Mouse (Mus musculus) heart, embryonic 11.5 days (tissue): ENCODE results near the gene Hmga1. TPM values are rescaled to one million over a fixed set of nuclear protein-coding genes. Genes with fewer than 3 reads are reported as not detected.

ENCODE experiments used
- ATAC-seq: fragments of 200-750 bp; cut with Nextera tagmentation; replicated peaks from 2 replicates; pipeline ENCODE4 v1.8.0; 2017; ENCODE audit warnings: moderate library complexity; ENCODE audit not compliant: insufficient number of reproducible peaks, low FRiP score, low TSS enrichment
- H3K27ac ChIP-seq: fragments of 300-500 bp; sonication (generic); 2 replicates; pipeline ENCODE4 v1.5.1; 2014; ENCODE audit warnings: mild to moderate bottlenecking, low read depth, low read length
- H3K27me3 ChIP-seq: fragments of 300-500 bp; sonication (generic); 2 replicates; pipeline ENCODE4 v1.6.1; 2014; ENCODE audit warnings: mild to moderate bottlenecking, low read length, mixed read lengths; ENCODE audit not compliant: control insufficient read depth, insufficient read depth
- H3K36me3 ChIP-seq: fragments of 300-500 bp; sonication (generic); 2 replicates; pipeline ENCODE4 v1.6.1; 2014; ENCODE audit warnings: mild to moderate bottlenecking, low read length, moderate library complexity, mixed read lengths; ENCODE audit not compliant: control insufficient read depth, insufficient read depth
- H3K4me1 ChIP-seq: fragments of 300-500 bp; sonication (generic); 2 replicates; pipeline ENCODE4 v1.6.1; 2014; ENCODE audit warnings: low read length; ENCODE audit not compliant: control insufficient read depth, insufficient read depth
- H3K4me2 ChIP-seq: fragments of 300-500 bp; sonication (generic); 2 replicates; pipeline ENCODE4 v1.6.1; 2014; ENCODE audit warnings: mild to moderate bottlenecking, moderate library complexity
- H3K4me3 ChIP-seq: fragments of 300-500 bp; sonication (generic); 2 replicates; pipeline ENCODE4 v1.5.1; 2014; ENCODE audit warnings: low read depth, low read length
- H3K9ac ChIP-seq: fragments of 300-500 bp; sonication (generic); 2 replicates; pipeline ENCODE4 v1.6.1; 2014; ENCODE audit warnings: mild to moderate bottlenecking, low read depth, low read length, moderate library complexity
- H3K9me3 ChIP-seq: fragments of 300-500 bp; sonication (generic); replicated peaks from 2 replicates; pipeline ENCODE4 v1.6.1; 2016; ENCODE audit warnings: low read length; ENCODE audit not compliant: control insufficient read depth
- WGBS: fragments of 180-500 bp; shearing (Covaris S2); extraction: QIAGEN DNeasy Blood & Tissue Kit; methylation state at CpG from one replicate; pipeline ENCODE4 v1.1.7; 2014; ENCODE audit not compliant: insufficient replicate concordance; 5-methylcytosine and 5-hydroxymethylcytosine counted together
- polyA plus RNA-seq: library from polyadenylated mRNA; unstranded; fragments of >200 nt; fragmentation: Nextera tagmentation; extraction: Ambion mirVana; gene quantifications from 2 replicates; pipeline ENCODE4 v1.2.1, GENCODE M21; 2014

Gene Hmga1
- polyA plus RNA-seq, 1 experiment from 2014 or later = 278 TPM

- Histone ChIP-seq H3K9ac (no peak within 1 kb of the TSS), H3K4me2 (no peak within 1 kb of the TSS), H3K4me1 (no peaks in the 10 kb centered on the region), H3K4me3 (no peak within 1 kb of the TSS), H3K27me3 (peaks cover 59% of the 10 kb centered on the region), H3K27ac (no peak within 1 kb of the TSS), H3K36me3 (no peaks in the 10 kb centered on the region), H3K9me3 (no peaks in the 10 kb centered on the region)
- ATAC-seq = no peak
- 67% methylated on average over 5 of the region's 5 CpGs for WGBS
Measured at GRCm38 (mm10) chr17:27521303-27521702, 35.0 kb upstream of the Hmga1 start, which contains the start of gene Grm4. Grm4 (minus strand) TSS chr17:27521403.

- WGBS = 56% methylated on average over 7 of the region's 7 CpGs
- Histone ChIP-seq H3K4me3 (no peak overlapping the region), H3K4me2 (no peak overlapping the region), H3K27ac (no peak overlapping the region), H3K4me1 (no peaks in the 10 kb centered on the region), H3K27me3 (peaks cover 42% of the 10 kb centered on the region), H3K36me3 (no peaks in the 10 kb centered on the region), H3K9ac (no peak overlapping the region), H3K9me3 (no peaks in the 10 kb centered on the region)
- ATAC-seq = no peak
Measured at GRCm38 (mm10) chr17:27523121-27523520, 33.2 kb upstream of the Hmga1 start.

DNA sequence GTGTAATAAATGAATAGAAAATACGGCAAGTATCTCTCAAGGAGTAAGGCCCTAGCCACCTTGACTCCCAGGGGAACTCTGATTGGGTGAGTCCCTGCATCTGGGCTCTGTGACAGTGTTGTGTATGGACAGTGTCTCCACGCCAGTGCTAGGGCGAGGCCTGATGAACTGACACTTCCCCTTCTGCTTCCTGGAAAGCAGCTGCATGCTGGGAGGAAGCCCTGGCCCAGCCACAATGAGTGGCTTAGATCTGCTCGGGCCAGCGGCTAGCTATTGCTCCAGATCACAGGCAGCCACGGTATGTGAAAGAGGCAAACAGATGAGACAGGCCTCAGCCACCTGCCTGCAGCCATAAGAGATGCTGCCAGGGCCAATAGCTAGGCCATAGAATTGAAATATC lies 29.1 kb upstream of the Hmga1 start:
- no peak overlapping the region for H3K27ac ChIP-seq
- H3K9ac ChIP-seq = no peak overlapping the region
- H3K4me2 ChIP-seq = no peak overlapping the region
- 75% methylated on average over 6 of the region's 6 CpGs for WGBS
- no peaks in the 10 kb centered on the region for H3K9me3 ChIP-seq
- no peaks in the 10 kb centered on the region for H3K4me1 ChIP-seq
- H3K27me3 ChIP-seq = peaks cover 4% of the 10 kb centered on the region; the same call in 1 of the 2 replicates
- H3K36me3 ChIP-seq = no peaks in the 10 kb centered on the region
- H3K4me3 ChIP-seq = no peak overlapping the region
- no peak for ATAC-seq

DNA sequence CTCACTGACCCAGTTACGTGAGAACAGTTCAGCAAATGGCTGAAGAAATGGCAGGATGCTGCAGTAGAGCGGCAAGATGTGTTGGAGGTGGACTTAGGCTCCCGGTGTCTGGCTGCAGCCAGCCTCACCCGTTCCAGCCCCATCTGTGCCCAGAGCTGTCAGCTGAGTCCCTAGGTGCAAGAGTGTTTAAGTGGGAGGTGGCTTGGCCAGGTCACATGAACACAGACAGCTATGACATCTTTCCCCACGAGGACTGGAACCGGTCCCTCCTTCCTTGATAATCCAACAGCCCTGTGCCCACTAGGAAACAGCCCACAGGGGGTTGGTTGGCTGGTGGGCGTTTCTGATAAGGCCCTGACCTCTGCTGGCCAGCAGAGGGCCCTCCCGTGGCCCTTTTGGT lies 28.3 kb upstream of the Hmga1 start:
- WGBS = 58% methylated on average over 8 of the region's 8 CpGs
- H3K27me3 ChIP-seq = no peaks in the 10 kb centered on the region
- H3K4me2 ChIP-seq = no peak overlapping the region
- ATAC-seq = no peak
- H3K27ac ChIP-seq = no peak overlapping the region
- no peaks in the 10 kb centered on the region for H3K36me3 ChIP-seq
- no peak overlapping the region for H3K4me3 ChIP-seq
- H3K9me3 ChIP-seq = no peaks in the 10 kb centered on the region
- H3K4me1 ChIP-seq = no peaks in the 10 kb centered on the region
- H3K9ac ChIP-seq = no peak overlapping the region

DNA sequence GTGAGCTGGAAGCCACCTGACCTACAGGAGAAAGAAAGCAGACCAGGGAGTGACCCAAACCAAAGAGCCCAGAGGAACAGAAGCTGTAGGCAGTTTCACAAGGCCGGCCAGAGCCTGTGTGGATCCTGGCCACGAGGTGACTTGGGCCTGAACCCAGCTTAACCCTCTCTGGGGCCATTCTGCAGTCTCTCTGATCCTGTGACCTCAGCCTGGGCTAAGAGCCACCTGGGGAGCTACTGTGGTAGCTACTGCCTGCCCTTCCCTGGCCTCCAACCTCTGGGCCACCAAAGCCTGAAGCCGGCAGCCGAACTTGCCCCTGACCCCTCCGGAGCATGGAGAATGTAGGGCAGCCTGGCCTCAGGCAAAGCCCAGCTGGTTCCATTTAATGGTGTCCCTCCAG lies 27.5 kb upstream of the Hmga1 start:
- Histone ChIP-seq H3K9ac (no peak overlapping the region), H3K27ac (no peak overlapping the region), H3K4me2 (no peak overlapping the region), H3K9me3 (no peaks in the 10 kb centered on the region), H3K4me1 (no peaks in the 10 kb centered on the region), H3K36me3 (no peaks in the 10 kb centered on the region), H3K4me3 (no peak overlapping the region), H3K27me3 (no peaks in the 10 kb centered on the region)
- 84% methylated on average over 5 of the region's 5 CpGs for whole genome bisulfite sequencing
- ATAC-seq = no peak

GRCm38 (mm10) chr17:27532095-27532494 lies 24.2 kb upstream of the Hmga1 start:
- H3K4me1 ChIP-seq = no peaks in the 10 kb centered on the region
- no peak overlapping the region for H3K4me2 ChIP-seq
- H3K27ac ChIP-seq = peak overlapping the region; percentile 59
- no peaks in the 10 kb centered on the region for H3K9me3 ChIP-seq
- WGBS = 72% methylated on average over 8 of the region's 8 CpGs
- no peak overlapping the region for H3K9ac ChIP-seq
- H3K36me3 ChIP-seq = no peaks in the 10 kb centered on the region
- no peak overlapping the region for H3K4me3 ChIP-seq
- H3K27me3 ChIP-seq = no peaks in the 10 kb centered on the region
- no peak for ATAC-seq

- Histone ChIP-seq H3K27ac (no peak overlapping the region), H3K4me1 (no peaks in the 10 kb centered on the region), H3K9ac (no peak overlapping the region), H3K4me3 (no peak overlapping the region), H3K4me2 (no peak overlapping the region), H3K36me3 (no peaks in the 10 kb centered on the region), H3K9me3 (no peaks in the 10 kb centered on the region), H3K27me3 (no peaks in the 10 kb centered on the region)
- no peak for ATAC-seq
- 81% methylated on average over 3 of the region's 3 CpGs for WGBS
Measured at GRCm38 (mm10) chr17:27533354-27533753, 22.9 kb upstream of the Hmga1 start.

GRCm38 (mm10) chr17:27534718-27535117 lies 21.6 kb upstream of the Hmga1 start:
- H3K4me2 ChIP-seq = no peak overlapping the region; the same call in 1 of the 2 replicates
- WGBS = 6% methylated on average over 10 of the region's 10 CpGs
- H3K27ac ChIP-seq = no peak overlapping the region

DNA sequence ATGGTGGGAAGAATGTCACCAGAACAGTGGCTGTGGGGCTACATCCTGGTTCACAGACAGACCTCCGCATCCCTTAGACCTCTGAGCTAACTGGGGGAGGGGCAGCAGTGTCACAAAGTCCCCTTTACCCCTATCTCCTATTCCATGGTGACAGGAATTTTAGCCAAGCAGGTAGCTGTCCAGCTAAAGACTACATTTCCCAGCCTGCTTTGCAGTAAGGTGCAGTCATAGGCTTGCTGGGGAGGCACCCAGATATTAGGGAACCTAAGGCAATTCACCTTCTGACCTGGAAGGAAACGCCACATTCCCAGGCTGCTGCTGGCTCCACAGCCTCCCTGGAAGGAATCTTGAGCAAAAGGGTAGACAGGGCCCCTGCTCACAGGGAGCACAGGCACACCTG lies 15.0 kb upstream of the Hmga1 start:
- H3K9me3 ChIP-seq = no peaks in the 10 kb centered on the region
- no peak overlapping the region for H3K9ac ChIP-seq
- no peaks in the 10 kb centered on the region for H3K27me3 ChIP-seq
- no peak overlapping the region for H3K27ac ChIP-seq
- no peak overlapping the region for H3K4me3 ChIP-seq
- H3K4me1 ChIP-seq = no peaks in the 10 kb centered on the region
- H3K4me2 ChIP-seq = no peak overlapping the region
- 63% methylated on average over 2 of the region's 2 CpGs for WGBS
- no peaks in the 10 kb centered on the region for H3K36me3 ChIP-seq
- no peak for ATAC-seq

More at GRCm38 (mm10) chr17:27534718-27535117, 21.6 kb upstream of the Hmga1 start:
- H3K9me3 ChIP-seq = no peaks in the 10 kb centered on the region
- H3K27me3 ChIP-seq = no peaks in the 10 kb centered on the region
- no peak for ATAC-seq
- no peak overlapping the region for H3K9ac ChIP-seq
- no peak overlapping the region for H3K4me3 ChIP-seq
- H3K4me1 ChIP-seq = no peaks in the 10 kb centered on the region
- no peaks in the 10 kb centered on the region for H3K36me3 ChIP-seq
